Mouse (Mus musculus) layer of hippocampus, adult 9-11 months (tissue): ENCODE measurements at regions not wholly inside any gene's neighbourhood (a gene's known extent, or its start where the extent isn't known, plus 50 kb on each side); places are given as distances from the start of the nearest gene placed in this dataset.

Experiments
- DNase-seq: peaks from one replicate; pipeline ENCODE4 v3.0.0; 2022

DNA sequence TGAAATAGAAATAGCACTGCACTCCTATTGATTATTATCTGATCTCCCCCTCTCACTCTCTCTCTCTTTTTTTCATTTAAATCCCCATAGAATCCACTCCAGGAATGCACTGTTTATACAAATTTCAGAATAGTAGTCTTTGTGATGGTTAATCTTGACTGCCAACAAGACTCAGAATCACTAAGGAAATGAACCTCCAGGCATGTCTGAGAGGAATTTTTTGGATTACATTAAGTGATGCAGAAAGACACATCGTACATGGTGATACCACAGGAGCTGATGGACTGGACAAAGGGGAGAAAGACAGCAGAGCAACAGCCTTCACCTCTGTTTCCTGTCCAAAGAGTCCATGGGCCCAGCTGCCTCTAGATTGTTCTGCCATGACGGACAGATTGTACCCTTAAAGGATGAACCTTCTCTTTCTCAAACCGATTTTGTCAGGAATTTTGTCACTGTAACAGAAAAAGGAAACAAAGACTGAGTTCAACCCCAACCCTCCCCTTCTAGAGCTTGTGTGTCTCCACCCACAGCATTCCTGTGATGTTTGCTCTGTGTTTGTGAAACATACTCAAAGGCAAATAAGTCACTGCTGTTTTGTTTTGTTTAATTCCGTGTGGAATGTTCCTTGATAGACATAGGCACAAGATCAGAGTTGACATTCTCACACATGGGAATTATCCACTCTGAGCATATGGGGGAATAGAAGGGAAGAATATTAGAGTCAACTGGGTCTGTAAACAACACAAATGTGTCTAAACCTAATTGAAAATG, 59.1 kb upstream of the Gm34302 start:
- DNase-seq = no peak

- DNase-seq = no peak
These were observed 55.2 kb upstream of the Gm34302 start for GRCm38 (mm10) chr3:63538881-63539280.

- DNase-seq = no peak
These were observed 50.5 kb upstream of the Gm34302 start for GRCm38 (mm10) chr3:63534141-63534540.
